Mouse (Mus musculus): ENCODE results near the gene Fam76b. TPM values are rescaled to one million over a fixed set of nuclear protein-coding genes. Genes with fewer than 3 reads are reported as not detected.

Gene Fam76b
- polyA plus RNA-seq, 1 experiment = 8.5 TPM

GRCm38 (mm10) chr9:13896055-13896454 lies 68.5 kb downstream of the Fam76b start:
- no peaks in the 10 kb centered on the region; the same call in 1 of the 2 replicates for H3K4me1 ChIP-seq (ENCODE audit: control insufficient read depth, insufficient read depth, insufficient read length)
- WGBS = 83% methylated on average over 6 of the region's 6 CpGs
- H3K4me3 ChIP-seq (ENCODE audit: extremely low read depth, insufficient read depth, insufficient read length) = no peak overlapping the region
- H3K27me3 ChIP-seq (ENCODE audit: control insufficient read depth, insufficient read depth, low read length) = no peaks in the 10 kb centered on the region
- H3K36me3 ChIP-seq (ENCODE audit: control insufficient read depth, insufficient read depth, low read length) = no peaks in the 10 kb centered on the region
- TF ChIP-seq POLR2A (IDR thresholded peaks at IDR 0.05; ENCODE audit: low read depth, low read length) (no peak), CTCF (IDR thresholded peaks at IDR 0.05; ENCODE audit: extremely low read depth, insufficient read depth, insufficient read length, insufficient replicate concordance) (no peak)
- no peak overlapping the region for H3K27ac ChIP-seq (ENCODE audit: insufficient read depth, low read length)
- DNase-seq (ENCODE audit: low read depth in 1 of 2, low spot score in 2 of 2) = no peak

DNA sequence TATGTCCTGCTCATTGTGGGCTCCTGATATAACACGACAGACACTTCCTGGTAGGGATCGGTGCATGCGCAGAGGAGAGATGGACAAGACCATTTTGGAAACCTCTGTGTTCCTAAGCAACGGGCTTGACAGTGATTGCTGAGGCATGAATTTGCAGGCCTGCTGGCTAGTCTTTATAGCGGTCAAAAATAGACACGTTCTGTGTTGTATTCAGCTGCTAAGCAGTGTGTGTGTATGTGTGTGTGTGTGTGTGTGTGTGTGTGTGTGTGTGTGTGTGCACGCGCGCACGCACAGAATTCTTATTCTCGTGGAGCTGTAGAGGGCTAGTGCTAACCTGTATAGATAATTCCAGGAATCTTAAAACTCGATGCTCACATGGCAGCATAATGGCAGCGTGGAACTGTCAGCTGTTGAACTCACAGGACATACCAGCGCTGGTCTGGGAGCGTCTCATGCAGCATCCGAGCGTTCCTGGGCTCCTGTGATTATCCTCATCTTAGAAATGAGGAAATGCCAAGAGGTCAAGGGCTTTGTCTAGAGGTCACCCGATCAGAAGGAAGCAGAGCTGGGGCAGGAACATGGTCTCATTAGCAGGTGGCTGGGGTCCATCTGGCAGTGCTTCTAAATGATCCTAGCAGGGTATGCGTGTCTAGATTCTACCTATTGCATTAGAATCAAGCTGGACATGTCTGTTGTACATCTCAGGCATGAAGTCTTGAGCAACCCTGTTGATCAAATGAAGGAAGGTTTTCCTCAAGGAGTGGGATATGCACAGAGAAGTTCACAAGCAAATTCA lies 71.2 kb downstream of the Fam76b start:
- H3K27me3 ChIP-seq (ENCODE audit: control insufficient read depth, insufficient read depth, low read length) = no peaks in the 10 kb centered on the region
- H3K4me3 ChIP-seq (ENCODE audit: extremely low read depth, insufficient read depth, insufficient read length) = no peak overlapping the region
- H3K27ac ChIP-seq (ENCODE audit: insufficient read depth, low read length) = no peak overlapping the region
- H3K36me3 ChIP-seq (ENCODE audit: control insufficient read depth, insufficient read depth, low read length) = no peaks in the 10 kb centered on the region
- 83% methylated on average over 19 of the region's 19 CpGs for WGBS
- TF ChIP-seq POLR2A (IDR thresholded peaks at IDR 0.05; ENCODE audit: low read depth, low read length) (no peak), CTCF (IDR thresholded peaks at IDR 0.05; ENCODE audit: extremely low read depth, insufficient read depth, insufficient read length, insufficient replicate concordance) (no peak)
- no peaks in the 10 kb centered on the region; the same call in 1 of the 2 replicates for H3K4me1 ChIP-seq (ENCODE audit: control insufficient read depth, insufficient read depth, insufficient read length)
- DNase-seq (ENCODE audit: low read depth in 1 of 2, low spot score in 2 of 2) = no peak

GRCm38 (mm10) chr9:13902030-13902429 lies 74.5 kb downstream of the Fam76b start:
- no peaks in the 10 kb centered on the region for H3K36me3 ChIP-seq (ENCODE audit: control insufficient read depth, insufficient read depth, low read length)
- no peaks in the 10 kb centered on the region; the same call in 1 of the 2 replicates for H3K4me1 ChIP-seq (ENCODE audit: control insufficient read depth, insufficient read depth, insufficient read length)
- no peaks in the 10 kb centered on the region for H3K27me3 ChIP-seq (ENCODE audit: control insufficient read depth, insufficient read depth, low read length)
- TF ChIP-seq POLR2A (IDR thresholded peaks at IDR 0.05; ENCODE audit: low read depth, low read length) (no peak), CTCF (IDR thresholded peaks at IDR 0.05; ENCODE audit: extremely low read depth, insufficient read depth, insufficient read length, insufficient replicate concordance) (no peak)
- no peak for DNase-seq (ENCODE audit: low read depth in 1 of 2, low spot score in 2 of 2)
- no peak overlapping the region for H3K4me3 ChIP-seq (ENCODE audit: extremely low read depth, insufficient read depth, insufficient read length)
- 91% methylated on average over 3 of the region's 3 CpGs for WGBS
- no peak overlapping the region for H3K27ac ChIP-seq (ENCODE audit: insufficient read depth, low read length)

DNA sequence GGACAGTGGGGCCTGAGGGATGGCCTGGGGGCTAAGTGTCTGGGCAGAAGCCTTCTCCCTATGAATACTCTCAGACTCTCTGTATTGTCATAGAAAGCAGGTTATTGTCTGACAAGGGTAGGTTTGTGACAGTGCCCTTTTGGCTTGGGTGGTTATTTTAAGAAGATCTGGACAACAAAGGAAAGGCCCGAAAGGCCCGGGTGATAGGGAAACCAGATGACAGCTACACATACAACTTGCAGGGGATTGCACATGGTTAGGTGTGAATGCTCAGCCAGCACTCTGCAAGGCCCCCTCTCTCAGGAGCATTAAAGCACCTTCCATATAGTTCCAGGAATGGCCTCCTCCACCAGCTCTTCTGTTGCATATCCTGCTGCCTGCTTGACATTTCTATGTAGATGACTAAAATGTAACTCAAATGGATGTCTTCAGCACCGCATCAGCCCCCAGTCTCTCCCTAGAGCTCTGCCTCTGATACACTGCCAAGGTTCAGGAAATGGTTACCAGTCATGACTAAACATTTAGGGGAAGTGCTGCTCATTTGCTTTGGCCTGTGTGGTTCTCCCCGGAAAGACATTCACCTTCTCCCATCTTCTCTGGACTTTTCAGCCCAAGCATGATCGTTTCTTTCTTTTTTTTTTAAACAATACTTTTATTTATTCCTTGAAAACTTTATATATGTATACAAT lies 76.7 kb downstream of the Fam76b start:
- H3K27me3 ChIP-seq (ENCODE audit: control insufficient read depth, insufficient read depth, low read length) = no peaks in the 10 kb centered on the region
- WGBS = 39% methylated on average over 5 of the region's 5 CpGs
- H3K4me1 ChIP-seq (ENCODE audit: control insufficient read depth, insufficient read depth, insufficient read length) = no peaks in the 10 kb centered on the region; the same call in 1 of the 2 replicates
- H3K4me3 ChIP-seq (ENCODE audit: extremely low read depth, insufficient read depth, insufficient read length) = no peak overlapping the region
- H3K36me3 ChIP-seq (ENCODE audit: control insufficient read depth, insufficient read depth, low read length) = no peaks in the 10 kb centered on the region
- TF ChIP-seq CTCF (IDR thresholded peaks at IDR 0.05; ENCODE audit: extremely low read depth, insufficient read depth, insufficient read length, insufficient replicate concordance) (no peak), POLR2A (IDR thresholded peaks at IDR 0.05; ENCODE audit: low read depth, low read length) (no peak)
- DNase-seq (ENCODE audit: low read depth in 1 of 2, low spot score in 2 of 2) = no peak
- H3K27ac ChIP-seq (ENCODE audit: insufficient read depth, low read length) = no peak overlapping the region

Other genes with a start within 250 kb of the Fam76b start
- gene Mtmr2, start 79.3 kb upstream of the Fam76b start, polyA plus RNA-seq (2012; rRNA removed) = 22.3 and 30.7 TPM in 2 replicates
- gene Cep57, start 609 bp upstream of the Fam76b start, polyA plus RNA-seq (2012; rRNA removed) = 8.5 and 10.1 TPM in 2 replicates